Mouse (Mus musculus) olfactory bulb, adult 2 months (tissue): ENCODE results near the gene Mrps9. TPM values are rescaled to one million over a fixed set of nuclear protein-coding genes. Genes with fewer than 3 reads are reported as not detected.
A peak's percentile ranks its signal among the peaks of the same experiment; 100 is the strongest.

Experiments used
- H3K27ac ChIP-seq: fragments of 200-500 bp; 2 replicates; pipeline ENCODE4 v1.5.1; 2012; ENCODE audit warnings: low read depth, low read length; ENCODE audit not compliant: insufficient read depth
- H3K4me1 ChIP-seq: fragments of 200-500 bp; 2 replicates; pipeline ENCODE4 v1.6.1; 2012; ENCODE audit warnings: low read length; ENCODE audit not compliant: control insufficient read depth, insufficient read depth
- H3K4me3 ChIP-seq: fragments of 200-500 bp; 2 replicates; pipeline ENCODE4 v1.5.1; 2012; ENCODE audit warnings: mild to moderate bottlenecking, low read depth, low read length, moderate library complexity; ENCODE audit not compliant: insufficient read depth
- CTCF ChIP-seq: fragments of 200-500 bp; IDR thresholded peaks from 2 replicates; pipeline ENCODE4 v1.5.1; 2012; ENCODE audit warnings: low read depth, mild to moderate bottlenecking, low read length, moderate library complexity; ENCODE audit not compliant: insufficient read depth
- POLR2A ChIP-seq: fragments of 200-500 bp; IDR thresholded peaks from 2 replicates; pipeline ENCODE4 v1.6.1; 2012; ENCODE audit warnings: mild to moderate bottlenecking, low read depth, low read length, moderate library complexity; ENCODE audit not compliant: insufficient read depth
- WGBS: fragments of 180-500 bp; shearing (Covaris S2); methylation state at CpG from one replicate; pipeline ENCODE4 v1.1.7; 2018; 5-methylcytosine and 5-hydroxymethylcytosine counted together
- polyA plus RNA-seq: library from polyadenylated mRNA; stranded (reverse); fragments of >200 nt; gene quantifications from 2 replicates; pipeline ENCODE4 v1.2.4, GENCODE M21; 2012; ENCODE audit warnings: low replicate concordance; ENCODE audit not compliant: missing spikeins, insufficient read depth, insufficient read length

Gene Mrps9
- polyA plus RNA-seq, 1 experiment, result not detected

- Histone ChIP-seq H3K4me1 (no peaks in the 10 kb centered on the region), H3K4me3 (no peak overlapping the region), H3K27ac (no peak overlapping the region)
- no peak for TF ChIP-seq POLR2A
- 100% methylated on average over 1 of the region's 1 CpGs for WGBS
These were observed 82.6 kb downstream of the Mrps9 start for GRCm38 (mm10) chr1:42933613-42934012.

GRCm38 (mm10) chr1:42948486-42948885, 97.5 kb downstream of the Mrps9 start:
- WGBS, result 88% methylated on average over 4 of the region's 4 CpGs
- no peak for TF ChIP-seq POLR2A
- TF ChIP-seq CTCF, result no peak
- Histone ChIP-seq H3K4me3 (no peak overlapping the region), H3K27ac (no peak overlapping the region), H3K4me1 (0 out of 2 replicates have a peak, but pooled peaks cover 4% of the 10 kb centered on the region)

- H3K4me1 ChIP-seq, result 0 out of 2 replicates have a peak, but pooled peaks cover 4% of the 10 kb centered on the region
- WGBS, result under 1% methylated on average over 57 of the region's 71 CpGs
- peak within 1 kb of the TSS; percentile 61 for H3K4me3 ChIP-seq
- no peak within 1 kb of the TSS for H3K27ac ChIP-seq
- no peak for TF ChIP-seq POLR2A
These were observed 101.9 kb downstream of the Mrps9 start, which contains the start of gene Gpr45 for GRCm38 (mm10) chr1:42952734-42953481. TSS of gene Gpr45 (plus strand) at chr1:42952872.

DNA sequence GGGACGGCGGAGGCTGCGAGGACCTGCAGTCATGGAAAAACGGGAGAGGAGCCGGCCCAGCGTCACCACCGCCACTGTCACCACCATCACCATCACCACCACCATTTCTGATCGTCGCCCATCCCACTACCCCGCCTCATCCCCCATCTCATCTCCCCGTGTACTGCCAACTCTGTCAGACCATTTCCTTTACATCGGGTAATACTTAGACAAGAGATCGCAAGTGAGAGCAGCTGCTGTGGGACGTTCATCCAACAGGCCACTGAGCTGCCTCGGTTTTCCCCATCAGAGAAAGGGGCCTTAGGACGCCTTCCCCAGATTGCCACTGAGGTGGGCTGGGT, 102.4 kb downstream of the Mrps9 start:
- Histone ChIP-seq H3K4me3 (peak overlapping the region; percentile 61), H3K4me1 (0 out of 2 replicates have a peak, but pooled peaks cover 4% of the 10 kb centered on the region), H3K27ac (no peak overlapping the region)
- WGBS, result under 1% methylated on average over 16 of the region's 16 CpGs
- TF ChIP-seq CTCF (no peak), POLR2A (no peak)

Other genes starting within 250 kb of the Mrps9 start
- gene Pou3f3, start 155.5 kb upstream of the Mrps9 start, polyA plus RNA-seq, result not detected in 2 replicates
- gene Gpr45, start 101.6 kb downstream of the Mrps9 start, polyA plus RNA-seq, result not detected in 2 replicates
- gene Tgfbrap1, start 247.4 kb downstream of the Mrps9 start, polyA plus RNA-seq, result not detected in 2 replicates
- gene AI597479, start 247.5 kb downstream of the Mrps9 start, polyA plus RNA-seq, result not detected in 2 replicates